22 mouse cellular contexts compared by ENCODE assay signal in genomic region chr4:120012891-120013290, GRCm38 (mm10). TPM values are rescaled to one million over a fixed set of nuclear protein-coding genes. Genes with fewer than 3 reads are reported as not detected.
"Had no signal": no experiment of that assay in that cellular context is flagged by ENCODE, and none has a peak within 500 bp of the region (broad histone marks: within the 10 kb centered on the region; RNA-seq: fewer than 3 reads in every experiment).

No protein-coding gene starts in this region.

- DNase-seq: gastrocnemius, adult 2 months; gastrocnemius, postnatal 10 days; heart, postnatal 10 days; heart, postnatal 4 days; kidney, adult 18-20 months; kidney, adult 8-10 months; kidney, postnatal 10 days; kidney, postnatal 25 days; kidney, postnatal 4 days had no signal

RNA-seq across cellular contexts. Expression of gene AL607142.1, which starts 51.9 kb away (rescaled TPM):
- total RNA-seq: gastrocnemius, adult 2 months; gastrocnemius, postnatal 10 days; gastrocnemius, postnatal 25 days; gastrocnemius, postnatal 4 days; granulocyte monocyte progenitor cell, adult 5-6 weeks; heart, adult 18-20 months; heart, adult 8-10 months; heart, postnatal 10 days; heart, postnatal 25 days; heart, postnatal 4 days; layer of hippocampus, adult 2 months; layer of hippocampus, postnatal 10 days; layer of hippocampus, postnatal 25 days; left cerebral cortex, adult 2 months; left cerebral cortex, postnatal 14 days; left cerebral cortex, postnatal 36 days; liver, adult 2 months had no signal
